Mouse (Mus musculus) testis, postnatal 10 days (tissue): ENCODE measurements around the gene Map4k2.

Experiments used
- DNase-seq: peaks from one replicate; pipeline ENCODE4 v3.0.0; 2021; ENCODE audit warnings: low spot score

Map4k2 gene

DNA sequence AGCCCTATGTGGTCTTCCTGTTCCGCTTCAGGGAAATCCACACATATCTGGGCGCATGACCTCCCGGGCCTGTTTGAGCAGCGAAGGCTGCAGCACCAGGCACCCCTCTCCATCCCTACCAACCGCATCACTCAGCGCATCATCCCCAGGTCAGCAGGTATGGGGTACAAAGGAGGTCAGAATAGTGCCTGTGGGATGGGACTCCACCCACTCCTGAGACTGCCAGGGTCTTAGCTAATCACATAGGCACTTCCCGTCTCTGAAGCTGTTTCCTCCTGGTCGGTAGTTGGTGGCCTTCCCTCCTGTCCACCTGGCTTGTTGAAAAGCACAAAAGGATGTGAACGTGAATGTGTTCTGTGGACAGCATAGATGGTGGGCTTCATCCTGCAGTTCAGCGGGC lies 5.7 kb downstream of the Map4k2 start:
- DNase-seq, result no peak

DNA sequence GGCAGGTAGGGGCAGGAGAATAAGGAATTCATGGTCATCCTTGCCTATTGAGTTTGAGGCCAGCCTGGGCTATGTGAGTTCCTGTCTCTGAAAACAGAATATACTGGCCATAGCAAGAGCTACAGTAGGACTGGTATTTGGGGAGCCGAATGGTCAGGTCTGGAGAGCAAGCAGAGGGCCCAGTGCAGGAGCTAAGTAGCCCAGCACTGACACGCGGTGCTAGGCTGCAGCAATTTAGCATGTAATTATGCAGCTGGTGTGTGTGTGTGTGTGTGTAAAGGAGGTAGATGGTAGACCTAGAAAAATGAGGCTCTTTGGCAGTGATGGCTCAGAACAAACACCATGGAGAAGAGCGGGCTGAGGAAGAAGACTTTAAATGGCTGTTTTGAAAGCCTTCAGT lies 6.7 kb downstream of the Map4k2 start:
- DNase-seq, result no peak

DNA sequence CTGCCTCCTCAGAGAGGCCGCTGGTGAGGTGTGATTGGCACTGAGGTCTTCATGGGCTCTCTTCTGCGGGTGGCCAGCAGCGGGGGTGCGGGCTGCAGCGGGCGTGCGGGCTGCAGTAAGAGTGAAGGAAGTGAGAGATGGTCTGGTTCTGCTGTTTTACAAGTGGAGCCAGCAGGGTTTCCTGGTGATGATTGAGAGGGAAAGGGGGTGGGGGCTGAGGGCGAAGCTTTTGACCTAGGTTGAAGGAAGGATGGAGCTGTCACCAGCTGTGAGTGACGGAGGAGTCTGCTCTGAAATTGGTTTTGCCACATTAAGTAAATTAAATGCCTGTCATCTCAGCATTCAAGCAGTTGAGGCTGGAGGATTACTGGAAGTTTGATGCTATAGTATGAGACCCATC lies 7.8 kb downstream of the Map4k2 start:
- DNase-seq, result no peak

DNA sequence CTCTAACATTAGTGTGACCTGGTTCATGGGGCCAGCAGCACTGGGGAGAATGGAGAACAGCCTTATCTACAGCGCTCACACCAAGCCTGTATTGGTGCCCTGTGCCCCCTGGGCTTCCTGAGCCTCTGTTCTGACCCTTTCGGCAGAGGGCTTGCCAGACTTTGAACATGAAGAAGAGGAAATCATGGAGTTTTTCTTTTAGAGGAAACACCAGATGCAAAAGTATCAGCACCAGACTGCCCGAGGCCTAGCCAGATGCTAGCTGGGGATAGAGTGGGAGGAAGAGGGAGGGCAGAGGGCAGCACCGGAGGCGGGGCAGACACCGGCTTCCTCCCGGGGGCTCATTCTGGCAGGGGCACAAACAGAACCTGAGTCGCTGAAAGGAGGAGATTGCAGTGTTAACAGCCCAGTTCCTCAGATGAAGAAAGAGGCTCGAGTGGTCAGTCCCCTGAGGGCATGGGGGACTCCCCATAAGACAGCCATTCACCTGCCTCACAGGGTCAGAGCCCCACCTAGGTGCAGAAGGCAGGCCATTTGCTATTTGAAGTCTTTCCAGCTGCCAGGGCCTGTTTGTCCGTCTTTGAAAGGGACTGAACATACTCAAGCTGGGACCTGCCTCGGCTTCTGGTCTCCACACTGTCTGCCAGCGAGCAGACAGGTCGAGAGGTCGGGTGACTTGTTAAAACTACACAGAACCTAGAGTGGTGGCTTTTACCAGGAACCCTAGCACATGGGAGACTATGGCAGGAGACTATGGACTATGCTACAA lies 8.5 kb downstream of the Map4k2 start:
- no peak for DNase-seq

DNA sequence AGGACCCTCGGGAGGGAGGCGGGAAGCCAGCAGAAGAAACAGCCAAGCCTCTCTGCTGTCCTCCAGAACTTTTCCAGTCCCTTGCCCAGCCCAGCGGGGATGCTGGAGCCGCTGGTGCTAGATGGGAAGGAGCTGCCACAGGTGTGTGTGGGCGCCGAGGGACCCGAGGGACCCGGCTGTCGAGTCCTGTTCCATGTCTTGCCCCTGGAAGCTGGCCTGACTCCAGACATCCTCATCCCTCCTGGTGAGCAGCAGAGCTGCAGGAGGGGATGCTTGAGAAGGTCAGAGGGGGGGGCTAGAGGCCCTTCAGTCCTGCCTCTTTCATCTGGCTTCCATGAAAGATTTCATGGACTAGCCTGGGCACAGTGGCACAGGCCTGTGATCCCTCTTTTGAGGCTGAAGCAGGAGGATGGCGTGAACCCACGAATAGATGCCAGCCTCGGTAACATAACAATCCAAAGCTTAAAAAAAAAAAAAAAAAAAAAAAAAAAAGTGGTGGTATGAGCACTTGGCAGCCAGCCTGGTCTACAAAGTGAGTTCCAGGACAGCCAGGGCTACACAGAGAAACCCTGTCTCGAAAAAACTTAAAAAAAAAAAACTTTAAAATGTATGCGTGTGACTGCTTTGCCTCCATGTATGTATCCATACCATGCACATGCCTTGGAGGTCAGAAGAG lies 10.6 kb downstream of the Map4k2 start:
- DNase-seq, result no peak

DNA sequence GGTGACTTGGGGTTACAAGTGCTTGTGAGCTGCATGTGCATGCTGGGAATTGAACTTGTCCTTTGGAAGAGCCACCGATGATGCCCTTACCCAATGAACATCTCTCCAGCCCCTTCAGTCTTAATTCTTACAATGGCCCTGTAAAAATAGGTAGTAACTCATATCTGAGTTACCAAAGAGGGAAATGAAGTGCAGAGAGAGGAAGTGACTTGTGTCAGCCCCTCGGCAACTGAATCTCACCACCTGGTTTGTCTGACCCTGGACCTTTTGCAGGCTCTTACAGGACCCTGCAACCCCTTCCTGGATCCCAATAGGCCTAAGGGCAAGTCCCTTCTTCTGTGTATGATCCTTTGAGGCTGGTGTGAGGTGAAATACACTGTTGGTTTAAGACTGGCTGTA lies 11.2 kb downstream of the Map4k2 start:
- no peak for DNase-seq

DNA sequence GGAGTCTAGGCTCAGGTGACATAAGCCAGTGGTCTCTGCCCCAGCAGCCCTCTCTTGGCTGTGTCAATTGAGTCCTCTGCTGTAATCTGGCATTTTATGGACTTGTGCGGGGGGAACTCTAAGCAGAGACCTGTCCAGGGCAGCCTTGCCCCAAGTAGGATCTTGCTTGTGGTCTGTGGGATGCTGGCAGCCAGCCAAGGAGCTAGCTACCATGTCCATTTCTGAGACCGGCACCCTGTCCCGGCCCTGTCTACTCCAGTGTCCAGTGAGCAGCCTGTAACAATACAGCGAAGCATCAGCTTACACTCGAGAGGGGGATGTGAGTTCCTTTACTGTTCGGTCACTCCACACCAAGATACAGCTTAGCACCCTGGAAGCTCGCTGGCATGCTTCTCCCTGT lies 13.1 kb downstream of the Map4k2 start:
- no peak for DNase-seq

DNA sequence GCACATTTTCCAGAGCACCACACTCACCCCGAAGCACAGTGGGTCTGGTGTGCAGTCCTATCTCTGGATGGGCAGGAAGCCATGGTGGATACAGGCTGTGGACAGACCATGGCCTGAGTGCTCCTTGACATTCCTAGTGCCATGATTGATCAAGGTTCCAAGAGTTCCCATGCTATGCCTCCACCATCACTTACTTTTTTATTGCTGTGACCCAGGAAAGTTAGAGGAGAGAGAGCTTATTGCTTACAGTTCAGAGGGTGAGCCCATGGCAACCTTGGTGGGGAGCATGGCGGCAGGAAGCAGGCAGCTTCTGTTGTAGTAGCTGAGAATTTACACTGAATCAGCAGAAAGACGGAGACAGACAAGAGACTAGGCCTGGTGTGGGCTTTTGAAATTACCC lies 20.4 kb downstream of the Map4k2 start:
- DNase-seq, result no peak

DNA sequence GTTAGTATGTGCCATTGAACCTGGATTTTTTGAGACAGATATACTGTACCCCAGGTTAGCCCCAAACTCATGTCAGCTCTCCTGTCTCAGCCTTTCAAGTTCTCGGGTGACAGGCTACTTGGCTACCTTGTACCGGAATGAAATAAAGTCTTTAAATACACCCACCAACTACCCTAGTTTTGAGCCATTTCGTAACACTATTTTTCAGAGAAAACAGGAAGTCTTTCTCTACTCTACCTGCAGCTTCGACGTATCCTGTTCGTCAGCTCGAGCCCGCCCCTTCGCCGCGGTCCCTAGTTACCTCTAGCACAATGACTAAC lies 22.1 kb downstream of the Map4k2 start:
- no peak for DNase-seq

DNA sequence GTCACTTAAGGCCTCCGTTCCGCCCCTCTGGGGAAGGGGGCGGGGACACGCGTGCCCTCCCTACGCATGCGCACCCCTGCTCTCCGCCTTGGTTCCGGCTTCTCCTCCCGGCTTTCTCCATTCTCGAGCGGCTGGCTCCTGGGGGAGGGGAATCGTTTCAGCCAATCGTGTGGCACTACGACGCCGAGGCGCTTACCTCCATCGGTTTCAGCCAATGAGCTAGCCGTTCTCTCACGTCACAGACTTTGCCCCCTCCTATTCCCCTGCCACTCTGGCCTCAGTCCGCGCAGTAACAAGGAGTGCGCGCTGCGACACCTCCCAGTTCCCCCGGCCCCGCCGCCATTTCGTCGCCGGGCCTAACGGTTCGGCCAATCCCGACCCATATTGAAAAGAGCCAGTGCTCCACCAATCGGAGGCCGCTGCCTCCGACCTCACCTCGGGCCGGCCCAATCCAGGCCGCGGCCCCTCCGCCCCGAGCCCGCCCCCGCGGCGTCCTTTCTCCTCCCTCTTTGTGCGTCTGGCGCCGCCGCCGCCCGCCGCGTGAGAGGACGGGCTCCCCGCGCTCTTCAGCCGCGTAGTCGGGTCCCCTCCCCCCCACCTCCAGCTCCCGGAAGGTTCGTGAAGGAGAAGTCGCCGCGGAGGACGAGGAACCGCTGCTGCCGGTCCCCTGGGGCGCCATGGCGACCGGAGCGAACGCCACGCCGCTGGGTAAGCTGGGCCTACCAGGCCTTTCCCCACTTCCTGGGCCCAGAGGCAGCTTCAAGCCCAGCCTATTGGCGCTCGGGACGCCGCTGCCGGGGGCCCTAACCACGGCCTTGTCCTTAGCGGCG lies 22.7 kb downstream of the Map4k2 start, which contains the start of gene Sf1:
Sf1 (plus strand) TSS at position 280 of the 830 bp plus-strand sequence.
- peak; percentile 99 for DNase-seq

DNA sequence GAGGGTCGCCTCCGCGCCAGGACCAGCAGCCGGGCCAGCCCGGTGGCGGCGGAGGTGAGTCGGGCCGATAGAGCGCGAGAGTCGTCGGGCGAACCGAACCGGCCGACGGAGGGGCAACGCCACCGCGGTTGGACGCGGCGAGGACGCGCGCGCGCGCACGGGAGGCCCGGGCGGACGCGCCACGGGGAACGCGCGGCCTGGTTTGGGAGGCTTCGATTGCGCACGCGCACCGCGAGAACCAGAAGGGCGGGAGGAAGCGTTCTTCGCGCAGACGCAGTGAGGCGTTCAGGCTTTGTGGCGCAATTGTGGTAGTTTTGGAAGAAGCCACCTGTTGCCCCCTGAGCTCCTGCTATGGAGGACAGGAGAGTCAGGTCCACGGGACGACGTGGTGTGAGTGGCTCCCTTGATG lies 23.4 kb downstream of the Map4k2 start:
- peak; percentile 96 for DNase-seq

DNA sequence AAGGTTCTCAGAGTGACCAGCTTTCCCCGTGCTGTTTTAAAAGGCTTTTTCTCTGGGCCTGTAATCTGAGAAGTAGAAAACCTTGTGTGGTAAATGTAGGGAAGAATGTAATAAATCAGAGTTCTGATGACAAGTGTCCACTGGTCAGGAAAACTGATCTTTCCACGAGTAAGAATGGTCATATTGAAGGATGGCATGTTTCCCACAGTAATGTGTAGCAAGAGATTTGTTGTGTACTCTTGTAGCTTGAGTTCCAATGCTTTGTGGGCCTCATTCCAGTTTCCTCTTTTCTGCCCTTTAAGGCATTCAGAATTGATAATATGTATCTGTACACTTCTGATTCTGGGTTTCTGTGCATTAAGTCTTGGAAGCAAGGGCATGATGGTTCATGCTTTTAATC lies 23.9 kb downstream of the Map4k2 start:
- no peak for DNase-seq

DNA sequence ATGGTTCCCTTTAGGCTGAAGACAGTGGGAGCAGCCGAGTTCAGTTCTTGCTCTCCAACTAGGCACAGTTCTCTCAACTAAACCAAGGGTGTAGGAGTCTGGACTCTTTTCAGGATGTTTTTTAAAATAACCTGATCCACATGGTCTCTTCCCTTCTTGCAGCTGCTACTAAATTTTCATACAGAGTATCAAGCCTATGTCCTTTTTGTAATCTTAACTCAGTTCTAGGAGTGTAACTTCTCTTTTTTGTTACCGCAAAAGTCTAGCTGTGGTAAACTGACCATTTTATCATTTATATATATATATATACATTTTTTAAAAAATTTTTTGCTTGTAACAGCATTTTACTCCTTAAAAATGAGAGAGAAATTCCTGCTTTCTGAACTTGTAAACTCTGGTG lies 29.2 kb downstream of the Map4k2 start:
- DNase-seq, result no peak

DNA sequence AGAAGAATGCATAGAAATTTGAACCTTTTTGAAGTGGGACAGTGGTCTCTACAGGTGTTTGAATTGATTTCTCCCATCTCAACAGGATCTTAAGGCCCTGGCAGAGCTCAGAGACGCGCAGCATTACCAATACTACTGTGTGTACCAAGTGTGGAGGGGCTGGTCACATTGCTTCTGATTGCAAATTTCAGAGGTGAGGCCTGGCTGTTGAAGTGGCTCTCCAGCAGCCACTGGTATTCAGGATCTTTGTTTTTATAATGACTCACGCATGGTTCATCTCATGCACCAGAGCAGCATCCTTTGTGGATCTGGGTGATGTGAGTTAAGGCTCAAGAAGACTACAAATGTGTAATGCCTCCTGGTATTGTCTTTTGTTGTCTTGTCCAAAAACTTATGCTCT lies 31.5 kb downstream of the Map4k2 start:
- DNase-seq, result no peak

DNA sequence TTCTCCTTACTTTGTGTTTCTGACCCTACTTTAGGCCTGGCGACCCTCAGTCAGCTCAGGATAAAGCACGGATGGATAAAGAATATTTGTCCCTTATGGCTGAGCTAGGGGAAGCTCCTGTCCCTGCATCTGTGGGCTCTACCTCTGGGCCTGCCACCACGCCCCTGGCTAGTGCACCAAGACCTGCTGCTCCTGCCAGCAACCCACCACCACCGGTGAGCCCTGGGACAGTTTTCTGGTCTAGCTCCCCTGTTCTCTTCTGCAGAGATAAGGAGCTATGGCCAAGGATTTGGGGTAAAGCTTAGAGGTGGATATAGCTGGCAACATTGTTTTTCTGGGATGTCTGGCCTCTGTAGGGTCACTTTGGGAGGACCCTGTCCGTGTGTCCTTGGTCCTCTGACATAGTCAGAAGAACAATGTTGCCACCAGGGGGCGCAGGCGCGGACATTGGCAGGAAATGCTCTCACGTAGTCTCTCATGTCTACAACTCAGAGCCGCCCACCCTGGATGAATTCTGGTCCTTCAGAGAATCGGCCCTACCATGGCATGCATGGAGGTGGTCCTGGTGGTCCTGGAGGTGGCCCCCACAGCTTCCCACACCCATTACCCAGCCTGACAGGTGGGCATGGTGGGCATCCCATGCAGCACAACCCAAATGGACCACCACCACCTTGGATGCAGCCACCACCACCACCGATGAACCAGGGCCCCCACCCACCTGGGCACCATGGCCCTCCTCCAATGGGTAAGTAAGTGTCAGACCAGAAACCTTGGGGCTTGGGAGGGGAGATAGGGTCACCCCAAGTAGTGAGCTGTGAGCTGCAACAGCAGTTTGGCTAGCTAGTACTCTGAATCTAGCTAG lies 32.8 kb downstream of the Map4k2 start:
- DNase-seq, result peak; percentile 98

DNA sequence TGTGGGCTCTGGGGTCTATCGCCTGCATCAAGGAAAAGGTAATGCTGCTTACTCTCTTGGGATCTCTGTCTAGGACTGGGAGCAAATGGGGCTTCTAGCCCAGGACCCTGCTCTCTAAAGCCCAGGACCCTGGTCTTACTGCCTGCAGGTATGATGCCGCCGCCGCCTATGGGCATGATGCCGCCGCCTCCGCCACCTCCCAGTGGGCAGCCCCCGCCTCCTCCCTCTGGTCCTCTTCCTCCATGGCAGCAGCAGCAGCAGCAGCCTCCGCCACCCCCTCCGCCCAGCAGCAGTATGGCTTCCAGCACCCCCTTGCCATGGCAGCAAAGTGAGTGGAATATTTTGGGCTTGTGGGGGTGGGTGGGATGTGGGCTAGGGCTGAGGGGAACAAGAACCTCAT lies 33.6 kb downstream of the Map4k2 start:
- no peak for DNase-seq

DNA sequence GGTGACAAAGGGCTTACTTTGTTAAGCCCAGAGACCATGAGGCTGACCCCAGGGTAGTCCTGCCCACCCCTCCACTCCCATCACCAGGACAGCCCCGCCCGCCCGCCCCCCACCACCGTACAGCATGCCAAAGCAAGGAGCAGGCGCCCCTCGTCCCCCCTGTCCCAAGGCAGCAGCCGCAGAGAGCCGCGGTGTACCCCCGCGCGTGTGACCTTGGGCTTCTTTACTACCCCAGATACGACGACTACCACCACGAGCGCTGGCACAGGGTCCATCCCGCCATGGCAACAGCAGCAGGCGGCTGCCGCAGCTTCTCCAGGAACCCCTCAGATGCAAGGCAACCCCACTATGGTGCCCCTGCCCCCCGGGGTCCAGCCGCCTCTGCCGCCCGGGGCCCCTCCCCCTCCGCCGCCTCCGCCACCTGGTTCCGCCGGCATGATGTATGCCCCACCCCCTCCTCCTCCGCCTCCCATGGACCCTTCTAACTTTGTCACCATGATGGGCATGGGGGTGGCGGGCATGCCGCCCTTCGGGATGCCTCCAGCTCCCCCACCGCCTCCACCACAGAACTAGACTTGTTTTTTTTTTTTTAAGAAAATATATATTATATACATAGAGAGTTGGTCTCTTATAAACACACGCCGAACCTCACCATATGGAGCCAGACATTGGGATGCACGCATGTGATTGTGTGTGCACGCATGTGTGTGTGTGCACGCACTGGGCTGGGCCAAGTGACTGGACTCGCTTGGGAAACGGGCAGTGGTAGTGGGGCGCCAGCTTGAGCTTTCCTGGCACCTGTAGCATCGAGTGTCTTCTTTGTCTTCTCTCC lies 34.7 kb downstream of the Map4k2 start:
- DNase-seq, result peak; percentile 65

DNA sequence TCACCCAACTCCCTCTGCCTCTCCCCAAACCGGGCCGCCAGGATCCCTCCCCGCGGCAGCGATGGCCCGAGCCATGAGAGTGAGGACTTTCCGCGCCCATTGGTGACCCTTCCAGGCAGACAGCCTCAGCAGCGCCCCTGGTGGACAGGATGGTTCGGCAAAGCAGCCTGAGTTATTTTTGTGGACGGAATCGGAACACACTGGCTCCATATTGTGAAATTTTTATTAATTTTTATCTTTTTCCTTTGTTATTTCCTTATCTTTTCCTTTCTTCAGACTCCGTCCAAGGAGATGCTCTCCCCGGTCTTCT lies 35.3 kb downstream of the Map4k2 start:
- DNase-seq, result peak; percentile 95

DNA sequence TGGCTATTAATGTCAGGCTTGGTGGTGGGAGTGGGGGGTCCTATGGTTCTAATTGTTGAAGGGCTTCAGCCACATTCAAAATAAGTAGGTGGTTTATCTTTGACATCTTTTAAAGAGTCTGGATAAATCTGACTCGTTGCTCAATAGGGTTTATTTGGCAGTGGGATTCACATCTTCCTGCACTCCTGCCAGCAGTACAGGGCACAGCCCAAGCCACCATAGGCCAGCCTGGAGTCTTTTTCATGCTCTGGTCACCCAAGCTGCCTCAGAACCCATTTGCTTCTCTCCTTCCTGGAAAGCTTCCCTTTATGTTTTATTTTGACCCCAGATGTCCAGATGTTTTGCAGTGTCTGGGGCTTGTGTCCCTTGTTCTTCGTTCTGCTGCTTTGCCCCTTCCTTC lies 35.7 kb downstream of the Map4k2 start:
- no peak for DNase-seq

DNA sequence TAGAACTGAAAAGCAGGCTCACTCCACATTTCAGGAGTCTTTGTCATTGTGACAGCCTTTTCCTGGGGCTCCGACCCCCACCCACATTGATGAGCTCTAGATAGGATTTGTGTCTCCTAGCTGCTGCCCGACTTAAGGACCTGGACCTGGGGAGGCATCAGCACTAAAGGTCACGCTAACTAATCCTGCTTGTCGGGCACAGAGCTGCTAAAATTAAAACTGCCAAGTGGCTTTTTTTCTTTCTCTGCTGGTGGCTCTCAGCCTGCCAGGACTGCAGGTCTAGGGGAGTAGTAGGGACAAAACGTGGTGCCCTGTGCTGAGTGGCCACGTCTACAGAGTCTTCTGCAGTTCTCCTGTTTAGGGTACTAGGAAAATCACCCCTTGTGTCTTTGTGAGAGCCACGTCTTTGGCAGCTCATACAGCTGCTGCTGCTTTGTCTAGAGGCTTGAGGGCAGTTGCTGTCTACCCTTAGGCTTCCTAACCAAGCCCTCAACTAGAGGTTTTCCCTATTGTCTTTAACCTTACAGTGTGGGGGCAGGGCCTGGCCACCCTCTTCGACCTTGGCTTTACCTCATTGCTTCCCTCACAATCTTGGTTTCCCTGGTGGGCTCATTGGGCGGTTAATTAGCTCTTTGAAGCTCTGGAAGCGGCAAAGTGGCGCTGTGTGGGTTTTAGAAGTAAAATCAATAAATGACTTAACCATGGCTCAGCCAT lies 36.5 kb downstream of the Map4k2 start:
- no peak for DNase-seq
